Mouse (Mus musculus) ES-CJ7 (cell line): ENCODE results near the gene Mindy4.
A peak's percentile ranks its signal among the peaks of the same experiment; 100 is the strongest.
"Not testable (repeated sequence)": the region's sequence is repeated elsewhere in the genome, so short reads cannot be mapped to it uniquely, and the experiment has no call there.

Experiments
- DNase-seq: peaks from one replicate; pipeline ENCODE4 v3.0.0; 2011; ENCODE audit warnings: low read depth, low spot score

The Mindy4 gene

GRCm38 (mm10) chr6:55202913-55203910 is at the start of gene Mindy4:
Mindy4 (plus strand) TSS chr6:55203383.
- DNase-seq, result peak; percentile 84

GRCm38 (mm10) chr6:55159256-55159655 is 43.9 kb upstream of the Mindy4 start:
- peak; percentile 84 for DNase-seq

GRCm38 (mm10) chr6:55161311-55161761 is 41.8 kb upstream of the Mindy4 start:
- no peak for DNase-seq

GRCm38 (mm10) chr6:55163046-55163584 is 40.1 kb upstream of the Mindy4 start:
- DNase-seq, result no peak

- peak; percentile 73 for DNase-seq
Measured at GRCm38 (mm10) chr6:55166777-55167463, 36.3 kb upstream of the Mindy4 start.

- peak; percentile 68 for DNase-seq
Measured at GRCm38 (mm10) chr6:55169818-55170217, 33.4 kb upstream of the Mindy4 start.

GRCm38 (mm10) chr6:55171638-55172037 is 31.5 kb upstream of the Mindy4 start:
- DNase-seq, result peak; percentile 39

- DNase-seq, result no peak
Measured at GRCm38 (mm10) chr6:55173171-55173570, 30.0 kb upstream of the Mindy4 start.

GRCm38 (mm10) chr6:55173941-55174349 is 29.2 kb upstream of the Mindy4 start:
- DNase-seq, result no peak

- DNase-seq, result no peak
Measured at GRCm38 (mm10) chr6:55174741-55175181, 28.4 kb upstream of the Mindy4 start, which contains the start of gene Inmt. Inmt (minus strand) TSS chr6:55175043.

- no peak for DNase-seq
Measured at GRCm38 (mm10) chr6:55175456-55175855, 27.7 kb upstream of the Mindy4 start.

- DNase-seq, result no peak
Measured at GRCm38 (mm10) chr6:55175892-55176291, 27.3 kb upstream of the Mindy4 start.

- DNase-seq, result peak; percentile 55
Measured at GRCm38 (mm10) chr6:55177060-55177732, 26.0 kb upstream of the Mindy4 start.

- no peak for DNase-seq
Measured at GRCm38 (mm10) chr6:55179560-55179959, 23.6 kb upstream of the Mindy4 start.

GRCm38 (mm10) chr6:55182655-55183430 is 20.3 kb upstream of the Mindy4 start:
- no peak for DNase-seq

GRCm38 (mm10) chr6:55187827-55188226 is 15.4 kb upstream of the Mindy4 start:
- not testable (repeated sequence) for DNase-seq

GRCm38 (mm10) chr6:55189406-55189805 is 13.8 kb upstream of the Mindy4 start:
- no peak for DNase-seq

- DNase-seq, result no peak
Measured at GRCm38 (mm10) chr6:55191537-55191936, 11.6 kb upstream of the Mindy4 start.

- DNase-seq, result no peak
Measured at GRCm38 (mm10) chr6:55193171-55193570, 10.0 kb upstream of the Mindy4 start.

GRCm38 (mm10) chr6:55199047-55199446 is 4.1 kb upstream of the Mindy4 start:
- DNase-seq, result no peak

- no peak for DNase-seq
Measured at GRCm38 (mm10) chr6:55203931-55204330, 748 bp downstream of the Mindy4 start.
